Mouse (Mus musculus) spleen, adult 2 months (tissue): ENCODE results near the gene Gphn. TPM values are rescaled to one million over a fixed set of nuclear protein-coding genes. Genes with fewer than 3 reads are reported as not detected.

Experiments
- DNase-seq, 2 experiments: peaks; one replicate each; pipeline versions ENCODE4 v3.0.0 to v3.0.0-alpha.2; 2012 to 2021; ENCODE audit warnings: low spot score in 2 of 2, low read depth in 1 of 2
- H3K27ac ChIP-seq: fragments of 200-500 bp; 2 replicates; pipeline ENCODE4 v1.5.1; 2012; ENCODE audit warnings: low read length, inconsistent platforms; ENCODE audit not compliant: insufficient read depth
- H3K27me3 ChIP-seq: fragments of 200-500 bp; 2 replicates; pipeline ENCODE4 v1.6.1; 2012; ENCODE audit warnings: mild to moderate bottlenecking, moderate library complexity, low read length, inconsistent platforms; ENCODE audit not compliant: control insufficient read depth, insufficient read depth
- H3K36me3 ChIP-seq: fragments of 200-500 bp; 2 replicates; pipeline ENCODE4 v1.6.1; 2012; ENCODE audit warnings: mild to moderate bottlenecking, low read length, inconsistent platforms; ENCODE audit not compliant: control insufficient read depth, insufficient read depth
- H3K4me1 ChIP-seq: fragments of 200-500 bp; 2 replicates; pipeline ENCODE4 v1.6.1; 2011; ENCODE audit warnings: inconsistent platforms; ENCODE audit not compliant: control insufficient read depth, insufficient read depth, insufficient read length
- H3K4me3 ChIP-seq: fragments of 200-500 bp; 2 replicates; pipeline ENCODE4 v1.5.1; 2011; ENCODE audit warnings: mild to moderate bottlenecking, inconsistent platforms; ENCODE audit not compliant: insufficient read depth, insufficient read length; ENCODE audit errors: extremely low read depth
- CTCF ChIP-seq: fragments of 200-500 bp; IDR thresholded peaks from 2 replicates; pipeline ENCODE4 v1.5.1; 2011; ENCODE audit warnings: mild to moderate bottlenecking, inconsistent platforms; ENCODE audit not compliant: insufficient read depth, insufficient read length, insufficient replicate concordance; ENCODE audit errors: extremely low read depth
- POLR2A ChIP-seq: fragments of 200-500 bp; IDR thresholded peaks from 2 replicates; pipeline ENCODE4 v1.6.1; 2011; ENCODE audit warnings: low read depth, low read length, inconsistent platforms
- WGBS: fragments of 180-500 bp; shearing (Covaris S2); methylation state at CpG from one replicate; pipeline ENCODE4 v1.1.7; 2018; 5-methylcytosine and 5-hydroxymethylcytosine counted together
- polyA plus RNA-seq: library from polyadenylated mRNA; depleted of rRNA; stranded (reverse); fragments of >200 nt; gene quantifications from 2 replicates; pipeline ENCODE4 v1.2.3, GENCODE M21; 2012

Gene Gphn
- polyA plus RNA-seq, 1 experiment, result 4.3 TPM

- no peak for DNase-seq
- H3K4me3 ChIP-seq, result no peak overlapping the region
- no peak overlapping the region for H3K27ac ChIP-seq
- 55% methylated on average over 2 of the region's 2 CpGs for WGBS
- no peaks in the 10 kb centered on the region for H3K4me1 ChIP-seq
- TF ChIP-seq CTCF (no peak), POLR2A (no peak)
- H3K27me3 ChIP-seq, result no peaks in the 10 kb centered on the region
- 0 out of 2 replicates have a peak, but pooled peaks cover 1% of the 10 kb centered on the region for H3K36me3 ChIP-seq
Observed at GRCm38 (mm10) chr12:78659718-78660304, 433.6 kb downstream of the Gphn start.

- TF ChIP-seq POLR2A (no peak), CTCF (no peak)
- H3K36me3 ChIP-seq, result no peaks in the 10 kb centered on the region
- 89% methylated on average over 5 of the region's 5 CpGs for WGBS
- no peak overlapping the region for H3K4me3 ChIP-seq
- no peak for DNase-seq
- no peaks in the 10 kb centered on the region for H3K27me3 ChIP-seq
- no peaks in the 10 kb centered on the region for H3K4me1 ChIP-seq
- H3K27ac ChIP-seq, result no peak overlapping the region
Observed at GRCm38 (mm10) chr12:78678101-78678806, 452.1 kb downstream of the Gphn start.

- Histone ChIP-seq H3K27ac (no peak overlapping the region), H3K27me3 (no peaks in the 10 kb centered on the region), H3K36me3 (no peaks in the 10 kb centered on the region), H3K4me3 (no peak overlapping the region; the same call in 1 of the 2 replicates), H3K4me1 (no peaks in the 10 kb centered on the region)
- no peak for TF ChIP-seq POLR2A
- no peak for TF ChIP-seq CTCF
- WGBS, result 94% methylated on average over 2 of the region's 2 CpGs
- DNase-seq, result no peak
Observed at GRCm38 (mm10) chr12:78678807-78679189, 452.6 kb downstream of the Gphn start.

- no peak overlapping the region for H3K4me3 ChIP-seq
- DNase-seq, result no peak
- TF ChIP-seq POLR2A (no peak), CTCF (no peak)
- H3K27ac ChIP-seq, result no peak overlapping the region
- 93% methylated on average over 2 of the region's 2 CpGs for WGBS
- no peaks in the 10 kb centered on the region for H3K36me3 ChIP-seq
- H3K4me1 ChIP-seq, result no peaks in the 10 kb centered on the region
- no peaks in the 10 kb centered on the region for H3K27me3 ChIP-seq
Observed at GRCm38 (mm10) chr12:78681048-78681447, 454.9 kb downstream of the Gphn start.

- TF ChIP-seq POLR2A (no peak), CTCF (no peak)
- Histone ChIP-seq H3K27ac (no peak overlapping the region), H3K4me3 (no peak overlapping the region), H3K36me3 (no peaks in the 10 kb centered on the region), H3K4me1 (no peaks in the 10 kb centered on the region), H3K27me3 (no peaks in the 10 kb centered on the region)
- no peak for DNase-seq
- WGBS, result 87% methylated on average over 4 of the region's 4 CpGs
Observed at GRCm38 (mm10) chr12:78682279-78682678, 456.1 kb downstream of the Gphn start.

- no peak for DNase-seq
- no peaks in the 10 kb centered on the region for H3K27me3 ChIP-seq
- 78% methylated on average over 1 of the region's 1 CpGs for WGBS
- H3K27ac ChIP-seq, result no peak overlapping the region
- no peak overlapping the region for H3K4me3 ChIP-seq
- TF ChIP-seq CTCF (no peak), POLR2A (no peak)
- H3K4me1 ChIP-seq, result no peaks in the 10 kb centered on the region
- H3K36me3 ChIP-seq, result no peaks in the 10 kb centered on the region
Observed at GRCm38 (mm10) chr12:78685669-78686215, 459.6 kb downstream of the Gphn start.

GRCm38 (mm10) chr12:78688876-78689275 lies 462.7 kb downstream of the Gphn start:
- Histone ChIP-seq H3K4me1 (no peaks in the 10 kb centered on the region), H3K27me3 (no peaks in the 10 kb centered on the region), H3K27ac (no peak overlapping the region), H3K36me3 (no peaks in the 10 kb centered on the region), H3K4me3 (no peak overlapping the region)
- whole genome bisulfite sequencing, result 90% methylated on average over 5 of the region's 5 CpGs
- TF ChIP-seq CTCF (no peak), POLR2A (no peak)
- no peak for DNase-seq
